Mouse (Mus musculus): ENCODE measurements around the gene Ttc19.
A peak's percentile ranks its signal among the peaks of the same experiment; 100 is the strongest.

The Ttc19 gene

GRCm38 (mm10) chr11:62280675-62281600 lies at the start of gene Ttc19, which contains the start of gene Zswim7:
Ttc19 (plus strand) TSS chr11:62281473.
Zswim7 (minus strand) TSS chr11:62281375.
- peak; percentile 88 to 94 for DNase-seq (ENCODE audit: low spot score in 2 of 2)

DNA sequence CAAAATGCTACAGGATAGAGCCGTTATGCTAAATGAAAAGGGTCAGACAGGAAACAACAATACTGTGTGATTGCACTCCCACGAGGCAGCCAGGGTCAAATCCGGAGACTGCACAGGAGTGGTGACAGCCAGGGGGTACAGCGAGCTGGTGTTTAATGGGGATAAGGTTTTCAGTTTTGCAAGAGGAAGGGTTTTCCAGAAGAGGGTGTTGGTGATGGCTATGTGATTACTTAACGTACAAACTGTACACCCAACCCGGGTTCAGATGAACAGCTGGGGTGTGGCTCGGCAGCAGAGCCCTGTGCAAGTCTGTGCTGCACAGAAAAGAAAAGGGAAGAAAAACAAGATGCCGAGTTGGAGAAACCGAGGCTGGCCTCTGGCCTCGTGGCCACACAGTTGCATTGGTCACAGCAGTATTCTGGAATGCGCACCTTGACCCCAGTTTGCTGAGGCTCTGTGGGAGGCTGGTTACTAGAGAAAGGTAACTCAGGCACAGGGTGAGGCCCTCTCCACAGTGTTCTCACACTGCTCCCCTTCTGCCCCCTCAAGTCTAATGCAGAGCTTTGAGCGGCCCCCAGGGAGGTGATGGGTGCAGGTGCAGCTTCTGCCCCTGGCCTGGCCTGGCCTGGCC lies 40.5 kb upstream of the Ttc19 start:
- DNase-seq (ENCODE audit: low spot score in 2 of 2): no peak

GRCm38 (mm10) chr11:62243871-62244270 lies 37.4 kb upstream of the Ttc19 start:
- no peak for DNase-seq (ENCODE audit: low spot score in 2 of 2)

DNA sequence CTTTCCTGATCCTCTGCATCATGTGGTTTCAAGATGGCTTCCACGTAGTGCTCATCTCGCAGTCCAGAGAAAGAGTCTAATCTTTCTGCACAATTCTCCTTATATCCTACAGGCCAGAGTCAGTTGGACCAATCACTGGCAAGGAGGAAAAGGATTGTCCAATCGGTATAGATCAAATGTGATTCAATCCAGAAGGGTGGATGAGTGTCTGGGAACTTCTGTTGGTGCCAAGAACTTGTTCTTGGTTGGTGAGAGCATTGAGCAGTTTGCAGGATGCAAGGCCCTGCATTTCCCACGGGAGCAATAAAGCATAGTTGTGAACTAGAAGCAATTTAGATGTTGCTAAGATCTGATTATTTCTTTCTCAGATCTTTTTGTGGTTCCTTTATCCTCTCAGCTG lies 36.8 kb upstream of the Ttc19 start:
- no peak for DNase-seq (ENCODE audit: low spot score in 2 of 2)

DNA sequence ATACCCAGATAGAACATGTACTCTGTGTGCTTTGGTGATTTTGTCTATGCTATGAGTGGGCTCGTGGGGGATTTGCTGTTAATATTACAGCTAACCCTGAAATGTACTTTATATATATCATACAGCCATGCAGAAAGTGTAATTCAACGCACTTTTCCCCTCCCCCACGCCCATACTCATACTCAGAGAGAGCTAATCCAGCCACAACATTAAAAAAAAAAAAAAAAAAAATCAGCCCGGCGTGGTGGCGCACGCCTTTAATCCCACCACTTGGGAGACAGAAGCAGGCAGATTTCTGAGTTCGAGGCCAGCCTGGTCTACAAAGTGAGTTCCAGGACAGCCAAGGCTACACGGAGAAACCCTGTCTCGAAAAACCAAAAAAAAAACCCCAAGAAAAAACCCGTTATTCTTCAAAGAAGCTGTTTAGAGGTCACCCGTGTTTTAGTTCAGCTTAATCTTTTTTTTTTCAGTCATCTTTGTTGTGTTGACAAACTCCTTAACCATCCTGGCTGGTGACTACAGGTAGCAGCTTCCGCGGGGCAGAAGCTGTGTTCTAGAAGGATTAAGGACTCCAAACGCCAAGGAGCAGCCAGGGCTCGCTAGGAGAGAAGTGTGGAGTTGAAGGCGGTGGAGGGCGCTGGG lies 33.4 kb upstream of the Ttc19 start:
- no peak for DNase-seq (ENCODE audit: low spot score in 2 of 2)

DNA sequence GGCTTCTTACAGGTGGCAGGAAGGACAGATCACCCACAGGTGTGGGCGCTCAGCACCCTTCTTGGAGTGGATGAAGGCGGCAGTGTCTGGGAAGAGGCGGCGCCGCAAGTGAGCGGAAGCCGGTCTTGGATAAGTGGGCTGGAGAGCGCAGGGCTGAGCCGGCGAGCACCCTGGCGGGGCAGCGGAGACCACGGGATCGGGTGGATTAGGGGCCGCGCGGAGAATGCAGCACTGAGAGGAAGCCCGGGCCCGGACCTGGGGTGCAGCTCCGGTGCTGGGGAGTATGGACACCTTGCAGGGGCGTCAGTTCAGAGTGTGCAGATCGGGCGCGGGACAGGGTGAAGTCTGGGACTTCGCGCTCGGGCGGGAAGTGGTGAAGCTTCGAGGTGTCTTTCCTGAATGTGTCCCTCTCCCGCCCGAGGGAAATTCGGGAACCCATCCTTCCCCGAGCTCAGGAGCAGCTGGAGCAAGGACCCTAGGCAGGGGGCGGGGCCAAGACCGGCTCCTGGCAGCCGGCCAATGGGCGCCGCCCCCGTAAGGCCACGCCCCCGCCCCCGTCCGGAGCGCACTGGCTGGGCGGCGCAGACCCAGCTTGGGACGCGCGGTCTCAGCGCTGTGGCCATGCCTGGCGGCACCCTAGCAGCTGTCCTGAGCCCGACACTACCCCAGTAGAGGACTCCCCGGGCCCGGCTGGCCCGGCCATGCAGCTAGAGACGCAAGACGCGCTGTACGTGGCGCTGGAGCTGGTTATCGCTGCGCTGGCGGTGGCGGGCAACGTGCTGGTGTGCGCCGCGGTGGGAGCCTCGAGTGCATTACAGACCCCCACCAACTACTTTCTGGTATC lies 32.6 kb upstream of the Ttc19 start, which contains the start of gene Adora2b:
Adora2b (plus strand) TSS at position 584 of the 844 bp plus-strand sequence.
- DNase-seq (ENCODE audit: low spot score in 2 of 2): peak in 1 of 2 experiments; percentile 54

GRCm38 (mm10) chr11:62249266-62250037 lies 31.8 kb upstream of the Ttc19 start:
- DNase-seq (ENCODE audit: low spot score in 2 of 2): peak in 1 of 2 experiments; percentile 16

DNA sequence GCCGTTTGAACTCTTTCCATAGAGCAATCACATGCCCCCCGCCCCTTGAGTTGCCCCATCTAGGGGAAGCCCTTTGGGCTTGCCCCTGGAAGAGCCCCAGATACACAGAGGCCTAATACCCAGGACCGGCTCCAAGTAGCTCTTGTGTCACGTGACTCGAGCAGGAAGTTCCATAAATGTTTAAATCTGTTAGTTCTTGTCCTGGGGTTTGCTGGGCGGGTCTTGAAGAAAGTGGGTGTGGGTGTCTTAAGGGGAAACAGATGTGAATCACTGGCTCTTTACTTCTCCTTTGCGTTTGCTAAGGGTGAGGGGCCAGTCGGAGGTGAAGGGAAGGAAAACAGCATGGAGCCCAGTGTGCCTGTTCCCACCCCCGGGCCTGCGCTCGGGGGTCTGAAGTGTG lies 30.2 kb upstream of the Ttc19 start:
- no peak for DNase-seq (ENCODE audit: low spot score in 2 of 2)

DNA sequence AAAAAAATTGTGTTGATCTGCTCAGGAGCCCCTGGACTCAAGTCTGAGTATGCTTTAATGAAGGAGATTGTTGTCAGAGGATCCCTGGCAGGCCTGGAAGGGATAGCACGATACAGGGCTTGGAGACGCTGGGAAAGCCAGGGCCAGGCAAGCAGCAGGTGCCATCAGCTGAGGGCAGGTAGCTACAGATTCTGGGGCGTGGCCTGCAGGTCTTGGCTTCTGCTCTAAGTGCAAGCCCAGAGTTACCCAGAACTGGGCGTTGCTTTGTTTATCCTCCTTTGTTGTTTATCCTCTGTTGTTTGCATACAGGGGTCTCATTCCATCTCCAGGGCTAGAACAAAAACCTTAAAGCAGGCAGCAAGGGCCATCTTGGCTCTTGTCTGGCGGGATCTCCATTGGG lies 27.9 kb upstream of the Ttc19 start:
- DNase-seq (ENCODE audit: low spot score in 2 of 2): no peak

DNA sequence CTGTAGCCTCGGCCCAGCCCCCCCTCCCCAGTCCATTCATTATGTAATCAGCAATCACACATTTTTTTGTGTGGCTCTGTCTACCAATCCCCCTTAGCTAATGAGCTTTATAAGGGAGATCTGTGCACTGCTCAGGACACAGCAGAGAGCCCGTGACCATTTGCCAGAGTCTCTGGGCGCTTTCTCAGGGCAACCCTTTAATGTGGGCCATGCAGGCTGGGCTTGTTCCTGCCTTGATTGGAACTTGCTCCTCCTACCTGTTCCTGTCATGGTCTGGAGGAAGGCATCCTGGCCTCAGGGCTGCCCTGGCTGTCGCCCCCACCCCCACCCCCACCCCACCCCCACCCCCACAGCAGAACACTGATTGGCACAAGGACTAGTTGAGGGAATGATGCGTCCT lies 22.1 kb upstream of the Ttc19 start:
- no peak for DNase-seq (ENCODE audit: low spot score in 2 of 2)

GRCm38 (mm10) chr11:62263599-62263998 lies 17.7 kb upstream of the Ttc19 start:
- peak in 1 of 2 experiments; percentile 24 for DNase-seq (ENCODE audit: low spot score in 2 of 2)

DNA sequence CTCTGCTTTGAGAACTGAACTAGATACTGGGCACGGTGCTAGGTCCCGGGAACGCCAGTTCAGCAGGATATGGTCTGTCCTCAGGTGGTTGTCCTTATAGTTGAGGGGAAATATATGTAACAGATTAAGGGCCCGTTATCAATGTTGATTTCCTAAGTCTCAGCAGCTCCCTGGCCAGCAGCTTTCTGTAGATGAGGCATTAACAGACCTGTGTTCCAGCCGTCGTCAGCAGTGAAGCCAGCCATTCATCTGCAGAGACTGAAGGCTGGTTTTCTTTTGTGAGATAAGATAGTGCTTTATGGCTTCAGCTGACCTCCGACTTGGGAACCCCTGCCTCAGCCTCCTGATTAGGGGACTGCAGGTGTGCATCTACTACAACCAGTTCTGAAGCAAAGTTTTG lies 17.3 kb upstream of the Ttc19 start:
- no peak for DNase-seq (ENCODE audit: low spot score in 2 of 2)

DNA sequence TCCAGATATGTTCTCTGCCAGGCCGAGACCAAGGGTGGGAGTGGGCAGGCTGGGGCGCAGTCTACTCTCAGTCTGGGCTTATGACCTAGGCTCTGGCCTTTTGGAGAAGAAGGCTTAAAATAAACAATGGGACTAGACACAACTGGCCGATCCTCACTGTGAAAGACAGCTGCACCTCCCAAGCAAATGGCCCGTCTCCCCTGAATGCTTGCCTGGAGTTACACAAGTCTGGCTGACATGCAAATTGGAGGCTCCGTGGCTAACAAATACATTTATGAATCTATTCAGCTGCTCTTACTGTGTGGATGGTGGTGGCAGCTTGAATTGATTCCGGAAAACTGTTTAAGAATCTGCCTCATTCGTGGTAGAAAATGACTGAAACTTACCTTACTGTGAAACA lies 15.6 kb upstream of the Ttc19 start:
- no peak for DNase-seq (ENCODE audit: low spot score in 2 of 2)

GRCm38 (mm10) chr11:62266466-62267214 lies 14.6 kb upstream of the Ttc19 start:
- DNase-seq (ENCODE audit: low spot score in 2 of 2): no peak

DNA sequence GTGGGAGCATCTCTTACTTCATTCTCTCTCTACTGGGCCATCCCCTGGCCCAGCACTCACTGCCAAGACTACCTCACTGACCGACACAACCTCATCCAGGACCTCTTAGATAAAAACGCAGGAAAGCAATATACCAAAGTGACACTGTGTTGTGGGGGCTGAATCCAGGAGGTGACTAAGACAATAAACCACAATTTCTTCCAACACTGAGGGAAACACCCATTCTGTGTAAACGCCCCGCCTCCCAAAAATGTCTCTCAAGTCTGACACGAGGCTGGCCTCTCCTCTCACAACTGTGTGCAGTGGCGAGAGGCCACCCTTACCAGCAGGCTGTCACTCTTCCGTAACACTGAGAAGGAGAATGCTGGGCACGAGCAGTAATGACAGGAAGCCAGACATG lies 12.9 kb upstream of the Ttc19 start:
- no peak for DNase-seq (ENCODE audit: low spot score in 2 of 2)

- no peak for DNase-seq (ENCODE audit: low spot score in 2 of 2)
Measured at GRCm38 (mm10) chr11:62269097-62269496, 12.2 kb upstream of the Ttc19 start.

GRCm38 (mm10) chr11:62270851-62271250 lies 10.4 kb upstream of the Ttc19 start:
- DNase-seq (ENCODE audit: low spot score in 2 of 2): no peak

- DNase-seq (ENCODE audit: low spot score in 2 of 2): no peak
Measured at GRCm38 (mm10) chr11:62277086-62277485, 4.2 kb upstream of the Ttc19 start.

DNA sequence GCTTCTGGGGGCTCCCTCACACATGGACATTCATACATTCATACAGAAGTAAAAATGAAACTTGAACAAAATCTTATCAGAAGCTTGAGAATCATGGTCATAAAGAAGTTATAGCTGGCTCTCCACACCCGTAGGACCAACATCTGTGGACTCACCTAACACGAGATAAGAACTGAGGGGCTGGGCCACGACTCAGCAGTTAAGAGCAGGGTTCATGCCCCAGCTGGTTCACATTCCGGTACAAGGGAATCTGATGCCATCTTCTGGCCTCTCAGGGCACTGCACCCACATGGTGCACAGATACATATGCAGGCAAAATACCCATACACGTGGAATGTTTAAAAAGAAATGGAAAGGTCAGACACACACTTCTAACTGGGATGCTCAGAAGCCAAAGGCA lies 3.2 kb upstream of the Ttc19 start:
- peak; percentile 60 to 80 for DNase-seq (ENCODE audit: low spot score in 2 of 2)

DNA sequence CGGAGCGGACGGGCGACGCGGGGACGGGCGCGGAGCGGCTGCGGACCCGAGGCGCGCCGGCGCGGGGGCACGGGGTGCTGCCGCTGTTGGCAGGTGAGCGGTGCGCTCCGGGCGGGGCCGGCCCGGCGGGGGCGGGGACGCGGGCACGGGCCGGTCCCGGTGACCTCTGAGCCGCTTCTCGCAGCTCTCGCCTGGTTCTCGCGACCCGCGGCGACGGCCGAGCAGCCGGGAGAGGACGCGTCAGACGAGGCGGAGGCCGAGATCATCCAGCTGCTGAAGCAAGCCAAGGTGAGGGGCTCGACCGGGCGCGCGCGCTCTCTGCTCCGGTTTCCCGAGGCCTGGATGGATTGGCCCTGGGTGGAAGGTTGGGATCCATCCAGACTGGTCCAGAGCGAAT lies 326 bp downstream of the Ttc19 start:
- DNase-seq (ENCODE audit: low spot score in 2 of 2): peak in 1 of 2 experiments; percentile 54

Data from cerebellum, postnatal 4 days (tissue).